Mouse (Mus musculus): Measurements from ENCODE around the gene Kif7. TPM values are rescaled to one million over a fixed set of nuclear protein-coding genes. Genes with fewer than 3 reads are reported as not detected.
A peak's percentile ranks its signal among the peaks of the same experiment; 100 is the strongest.

Gene Kif7
- total and polyA plus RNA-seq, 3 experiments: 4.7 to 7.4 (median 7.1) TPM

DNA sequence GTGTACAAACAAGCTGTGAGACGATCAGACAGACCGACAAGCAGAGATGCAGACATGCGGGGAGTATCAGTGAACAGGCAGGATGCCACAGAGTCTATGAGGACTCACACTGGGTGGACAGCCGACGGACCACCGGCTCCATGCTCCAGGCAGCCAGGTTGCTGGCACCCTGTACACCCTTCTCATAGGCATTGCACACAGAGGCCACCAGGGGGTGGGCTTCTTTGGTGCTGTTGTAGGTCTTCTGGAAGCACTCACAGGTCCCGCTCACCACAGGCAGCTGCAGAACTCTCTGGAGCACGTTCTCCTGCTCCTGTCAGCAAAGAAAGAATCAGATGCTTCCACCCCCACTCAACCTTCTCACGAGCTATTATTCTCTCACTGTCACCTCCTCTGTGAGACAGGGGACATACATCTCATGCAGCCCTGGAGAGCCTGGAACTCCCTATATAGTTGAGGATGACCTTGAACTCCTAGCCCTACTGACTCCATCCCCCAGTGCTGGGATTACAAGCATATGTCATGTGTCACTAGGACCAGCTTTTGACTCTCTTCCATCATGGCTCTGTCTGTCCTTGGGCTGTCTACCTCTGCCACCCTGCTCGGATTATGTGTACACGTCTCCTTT lies 14.3 kb upstream of the Kif7 start:
- peaks cover 4 to 13% of the 10 kb centered on the region in 2 experiments; a peak in 2 of 4 replicates for H3K4me1 ChIP-seq (ENCODE audit: control insufficient read depth in 1 of 2, insufficient read depth in 2 of 2)
- H3K9me3 ChIP-seq (replicated peaks; ENCODE audit: low read length): no peaks in the 10 kb centered on the region
- H3K36me3 ChIP-seq (replicated peaks in 1 of 2; ENCODE audit: control insufficient read depth in 1 of 2, insufficient read depth in 1 of 2, low read length in 1 of 2): peaks cover 0 to 5% of the 10 kb centered on the region in 2 experiments
- no peak overlapping the region for H3K9ac ChIP-seq (ENCODE audit: insufficient read depth, low read depth)
- peak; percentile 42 for DNase-seq (ENCODE audit: extremely low read depth)
- in situ Hi-C loops (cut with MboI; ENCODE audit: low pct_ligation_motif_present, low pct_unique_long_range_greater_than_20kb, low sequenced_read_pairs): loop anchor here (5.0 to 10.0 kb wide), 2 partner anchors 68 to 235 kb away; partner anchors contain the start of gene Ticrr
- peak overlapping the region; percentile 5; the same call in 1 of the 2 replicates for H3K4me2 ChIP-seq (ENCODE audit: insufficient read depth, low read depth, poor library complexity, severe bottlenecking)
- no peak overlapping the region for H3K4me3 ChIP-seq (replicated peaks in 1 of 3; ENCODE audit: low read depth in 2 of 3, low read length in 2 of 3, poor library complexity in 1 of 3)
- TF ChIP-seq TBP (conservative IDR thresholded peaks at IDR 0.05; ENCODE audit: low read depth, low read length): no peak
- TF ChIP-seq CTCF (conservative IDR thresholded peaks at IDR 0.05 in 1 of 2, IDR thresholded peaks at IDR 0.05 in 1 of 2; ENCODE audit: low read depth in 2 of 2, low read length in 2 of 2): peak in 1 of 2 experiments; percentile 49; a peak in 1 of 4 replicates
- H3K27ac ChIP-seq (ENCODE audit: insufficient read depth, low read depth): no peak overlapping the region
- dilution Hi-C loops (cut with MboI; ENCODE audit: extremely low pct_ligation_motif_present, extremely low pct_unique_long_range_greater_than_20kb, low sequenced_read_pairs): no loop called here
- no peaks in the 10 kb centered on the region for H3K79me2 ChIP-seq (replicated peaks; ENCODE audit: control insufficient read depth, extremely low read depth, insufficient read depth, poor library complexity, severe bottlenecking)
- peaks cover 23% of the 10 kb centered on the region for H3K27me3 ChIP-seq (replicated peaks)

- DNase-seq (ENCODE audit: extremely low read depth): peak; percentile 69
- peaks cover 4 to 13% of the 10 kb centered on the region in 2 experiments; a peak in 2 of 4 replicates for H3K4me1 ChIP-seq (ENCODE audit: control insufficient read depth in 1 of 2, insufficient read depth in 2 of 2)
- H3K9ac ChIP-seq (ENCODE audit: insufficient read depth, low read depth): no peak overlapping the region
- H3K4me3 ChIP-seq (replicated peaks in 1 of 3; ENCODE audit: low read depth in 2 of 3, low read length in 2 of 3, poor library complexity in 1 of 3): no peak overlapping the region
- TF ChIP-seq SIN3A (IDR thresholded peaks at IDR 0.05; ENCODE audit: low read length) (no peak), CHD1 (IDR thresholded peaks at IDR 0.05; ENCODE audit: low read depth, low read length) (no peak), CTCF (conservative IDR thresholded peaks at IDR 0.05 in 1 of 2, IDR thresholded peaks at IDR 0.05 in 1 of 2; ENCODE audit: low read depth in 2 of 2, low read length in 2 of 2) (peak; percentile 81 to 93), IRF4 (IDR thresholded peaks at IDR 0.05; ENCODE audit: low read depth, low read length) (no peak), ETS1 (conservative IDR thresholded peaks at IDR 0.05; ENCODE audit: low read depth, low read length) (no peak), UBTF (IDR thresholded peaks at IDR 0.05; ENCODE audit: low read depth, low read length) (no peak), SMC3 (IDR thresholded peaks at IDR 0.05; ENCODE audit: low read depth, low read length) (peak; percentile 51), E2F4 (IDR thresholded peaks at IDR 0.05; ENCODE audit: insufficient replicate concordance, low read depth, low read length) (no peak), MXI1 (IDR thresholded peaks at IDR 0.05; ENCODE audit: low read depth, low read length) (no peak), RAD21 (IDR thresholded peaks at IDR 0.05; ENCODE audit: low read depth, low read length) (peak; percentile 79), ZKSCAN1 (IDR thresholded peaks at IDR 0.05; ENCODE audit: borderline replicate concordance, low read depth, low read length) (no peak), ZC3H11A (IDR thresholded peaks at IDR 0.05; ENCODE audit: low read depth, low read length) (no peak), KAT2A (IDR thresholded peaks at IDR 0.05; ENCODE audit: insufficient replicate concordance, low read length) (no peak), JUN (IDR thresholded peaks at IDR 0.05; ENCODE audit: insufficient read depth, low read depth, low read length) (no peak)
- H3K79me2 ChIP-seq (replicated peaks; ENCODE audit: control insufficient read depth, extremely low read depth, insufficient read depth, poor library complexity, severe bottlenecking): no peaks in the 10 kb centered on the region
- dilution Hi-C loops (cut with MboI; ENCODE audit: extremely low pct_ligation_motif_present, extremely low pct_unique_long_range_greater_than_20kb, low sequenced_read_pairs): no loop called here
- H3K27ac ChIP-seq (ENCODE audit: insufficient read depth, low read depth): no peak overlapping the region
- in situ Hi-C loops (cut with MboI; ENCODE audit: low pct_ligation_motif_present, low pct_unique_long_range_greater_than_20kb, low sequenced_read_pairs): loop anchor here (5.0 to 10.0 kb wide), 2 partner anchors 67 to 234 kb away; partner anchors contain the start of gene Ticrr
- no peaks in the 10 kb centered on the region for H3K9me3 ChIP-seq (replicated peaks; ENCODE audit: low read length)
- peak overlapping the region; percentile 89 for H3K4me2 ChIP-seq (ENCODE audit: insufficient read depth, low read depth, poor library complexity, severe bottlenecking)
- peaks cover 25% of the 10 kb centered on the region for H3K27me3 ChIP-seq (replicated peaks)
- no peaks in the 10 kb centered on the region for H3K36me3 ChIP-seq (replicated peaks in 1 of 2; ENCODE audit: control insufficient read depth in 1 of 2, insufficient read depth in 1 of 2, low read length in 1 of 2)
Observed at GRCm38 (mm10) chr7:79729169-79729568, 13.6 kb upstream of the Kif7 start.

Data from CH12.LX (cell line).